ENCODE assay signal across 14 mouse cellular contexts in the genomic region with DNA sequence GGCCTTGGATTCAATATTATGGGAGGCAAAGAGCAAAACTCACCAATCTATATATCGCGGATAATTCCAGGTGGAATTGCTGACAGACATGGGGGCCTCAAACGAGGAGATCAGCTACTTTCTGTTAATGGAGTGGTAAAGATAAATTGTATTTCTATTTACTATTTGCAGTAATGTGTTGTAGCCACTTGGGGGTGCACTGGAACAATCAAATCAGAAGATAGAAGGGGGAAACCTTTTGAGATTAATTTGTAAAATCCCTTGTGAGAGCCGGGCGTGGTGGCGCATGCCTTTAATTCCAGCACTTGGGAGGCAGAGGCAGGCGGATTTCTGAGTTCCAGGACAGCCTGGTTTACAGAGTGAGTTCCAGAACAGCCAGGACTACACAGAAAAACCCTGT. TPM values are rescaled to one million over a fixed set of nuclear protein-coding genes. Genes with fewer than 3 reads are reported as not detected.
A peak's percentile ranks its signal among the peaks of the same experiment; 100 is the strongest.
DNase-seq lines count a peak whose midpoint lies in the region; ATAC-seq and TF ChIP-seq lines count a peak whose summit lies in the region.
"Had no signal": no experiment of that assay in that cellular context is flagged by ENCODE, and none has a peak within 500 bp of the region (broad histone marks: within the 10 kb centered on the region; RNA-seq: fewer than 3 reads in every experiment).

No protein-coding gene starts in this region.

- H3K79me2 ChIP-seq in MEL (ENCODE audit: control insufficient read depth, insufficient read depth, low read length, poor library complexity): peaks cover 18% of the 10 kb centered on the region

- H3K4me1 ChIP-seq in MEL (ENCODE audit: control insufficient read depth in 1 of 2, insufficient read depth in 2 of 2, low read length in 2 of 2): peaks cover 5 to 7% of the 10 kb centered on the region in 2 experiments; a peak in 3 of 4 replicates

- ATAC-seq in megakaryocyte-erythroid progenitor cell, adult 5-6 weeks (replicated peaks; ENCODE audit: low FRiP score, low TSS enrichment, poor library complexity, severe bottlenecking): peak; percentile 74
- ATAC-seq: midbrain, embryonic 15.5 days had no signal

- H3K36me3 ChIP-seq in MEL (ENCODE audit: control insufficient read depth in 1 of 2, insufficient read depth in 2 of 2, low read length in 2 of 2): peaks cover 16 to 18% of the 10 kb centered on the region in 2 experiments

- DNase-seq in layer of hippocampus, adult 2 months (ENCODE audit: low spot score in 2 of 2): no peak
- no peak for DNase-seq in layer of hippocampus, adult 8-10 months (ENCODE audit: low spot score in 2 of 2)
- DNase-seq in B cell, adult 2 months: peak; percentile 30 to 39
- peak; percentile 50 for DNase-seq in MEL (ENCODE audit: low read depth, low spot score)
- DNase-seq in cerebellum, adult 8-10 months: no peak
- DNase-seq in right cerebral cortex, postnatal 25 days: no peak
- no peak for DNase-seq in gastrocnemius, adult 18-20 months (ENCODE audit: low spot score)
- DNase-seq: cerebellum, adult 9-10 months; kidney, postnatal 14 days had no signal

- H3K9me3 ChIP-seq in MEL (replicated peaks; ENCODE audit: insufficient read depth, low read length): no peaks in the 10 kb centered on the region
- H3K9me3 ChIP-seq: embryonic facial prominence, embryonic 13.5 days; liver, embryonic 15.5 days; midbrain, embryonic 15.5 days had no signal

- no peak for TF ChIP-seq POLR2A in MEL (IDR thresholded peaks at IDR 0.05; ENCODE audit: control insufficient read depth in 1 of 2, insufficient read depth in 1 of 2, low read depth in 1 of 2, low read length in 2 of 2, poor library complexity in 1 of 2)

- no peak overlapping the region for H3K27ac ChIP-seq in layer of hippocampus, adult 2 months
- no peak overlapping the region for H3K27ac ChIP-seq in MEL (ENCODE audit: control insufficient read depth, low read depth, low read length)
- H3K27ac ChIP-seq: embryonic facial prominence, embryonic 13.5 days; hindbrain, embryonic 14.5 days; liver, embryonic 15.5 days; midbrain, embryonic 15.5 days had no signal

- TF ChIP-seq CTCF in layer of hippocampus, adult 2 months (conservative IDR thresholded peaks at IDR 0.05): peak; percentile 75
- TF ChIP-seq CTCF in MEL (IDR thresholded peaks at IDR 0.05 in 2 of 3, conservative IDR thresholded peaks at IDR 0.05 in 1 of 3; ENCODE audit: control insufficient read depth in 1 of 3, insufficient read depth in 1 of 3, low read depth in 2 of 3, low read length in 3 of 3, poor library complexity in 1 of 3, severe bottlenecking in 1 of 3): peak in 2 of 3 experiments; percentile 28 to 51; a peak in 3 of 6 replicates

- TF ChIP-seq EP300 in MEL (IDR thresholded peaks at IDR 0.05; ENCODE audit: low read depth in 1 of 2, low read length in 2 of 2): no peak

- H3K9ac ChIP-seq in MEL (ENCODE audit: control insufficient read depth, low read depth, low read length, poor library complexity, severe bottlenecking): no peak overlapping the region
- H3K9ac ChIP-seq: embryonic facial prominence, embryonic 13.5 days; hindbrain, embryonic 14.5 days; liver, embryonic 15.5 days; midbrain, embryonic 15.5 days had no signal

- H3K27me3 ChIP-seq in MEL (ENCODE audit: control insufficient read depth in 1 of 2, insufficient read depth in 2 of 2, low read length in 2 of 2): no peaks in the 10 kb centered on the region
- H3K27me3 ChIP-seq: embryonic facial prominence, embryonic 13.5 days; liver, embryonic 15.5 days; midbrain, embryonic 15.5 days had no signal

- peak; percentile 8 for TF ChIP-seq RAD21 in MEL (IDR thresholded peaks at IDR 0.05; ENCODE audit: low read depth, low read length)

- H3K4me3 ChIP-seq in layer of hippocampus, adult 2 months: no peak overlapping the region
- H3K4me3 ChIP-seq in MEL (ENCODE audit: control insufficient read depth in 1 of 2, insufficient read depth in 1 of 2, low read depth in 2 of 2, low read length in 2 of 2): no peak overlapping the region
- H3K4me3 ChIP-seq: embryonic facial prominence, embryonic 13.5 days; liver, embryonic 15.5 days; midbrain, embryonic 15.5 days had no signal

TF ChIP-seq in MEL, 35 proteins besides CTCF, POLR2A, EP300 and RAD21:
- TF ChIP-seq SMC3 (IDR thresholded peaks at IDR 0.05; ENCODE audit: low read depth, low read length) (peak; percentile 37), CHD2 (IDR thresholded peaks at IDR 0.05; ENCODE audit: low read length) (no peak), GATA1 (IDR thresholded peaks at IDR 0.05; ENCODE audit: low read depth, low read length) (no peak), NELFE (IDR thresholded peaks at IDR 0.05; ENCODE audit: low read depth, low read length) (no peak), BHLHE40 (IDR thresholded peaks at IDR 0.05; ENCODE audit: borderline replicate concordance, low read depth, low read length) (no peak), ZNF384 (IDR thresholded peaks at IDR 0.05; ENCODE audit: low read depth, low read length) (no peak)

RNA-seq across cellular contexts. Expression of gene Lin7c, which starts 5.7 kb away (rescaled TPM):
- 100 to 1,000 TPM; 124 to 126 TPM for total RNA-seq in layer of hippocampus, adult 2 months (2021)
- total RNA-seq in layer of hippocampus, adult 8-10 months (2022): 100 to 1,000 TPM in 2 of 4 experiments, 10 to 100 TPM in 2; 96.1 to 116 (median 102) TPM
- 35.2 and 45.0 TPM in 2 replicates for total RNA-seq in MEL (2012; rRNA removed)
- polyA plus RNA-seq in MEL (2012; ENCODE audit: insufficient read depth in 1 of 2, insufficient read length in 2 of 2, low read depth in 1 of 2, low replicate concordance in 2 of 2, missing spikeins in 1 of 2): 10 to 100 TPM in 1 of 2 experiments, not detected in 1; 46.8 TPM
- 31.5 and 32.5 TPM in 2 replicates for total RNA-seq in megakaryocyte-erythroid progenitor cell, adult 5-6 weeks (2014; fragmentation: Nextera tagmentation)
- 78.9 and 133 TPM in 2 replicates for total RNA-seq in megakaryocyte-erythroid progenitor cell, adult 5-6 weeks (2017)
- 10 to 100 TPM; 26.8 to 32.2 TPM for total RNA-seq in gastrocnemius, adult 18-20 months (2021)

RNA-seq across cellular contexts. Expression of gene Lgr4, which starts 21.1 kb away (rescaled TPM):
- 10 to 100 TPM; 28.4 to 29.6 TPM for total RNA-seq in layer of hippocampus, adult 2 months (2021)
- total RNA-seq in layer of hippocampus, adult 8-10 months (2022): 10 to 100 TPM; 24.2 to 33.3 (median 29.2) TPM
- total RNA-seq in MEL (2012; rRNA removed): 4.3 TPM in 2 replicates
- 1 to 10 TPM in 1 of 2 experiments, not detected in 1; 4.5 TPM for polyA plus RNA-seq in MEL (2012; ENCODE audit: insufficient read depth in 1 of 2, insufficient read length in 2 of 2, low read depth in 1 of 2, low replicate concordance in 2 of 2, missing spikeins in 1 of 2)
- 0.67 and 1.4 TPM in 2 replicates for total RNA-seq in megakaryocyte-erythroid progenitor cell, adult 5-6 weeks (2014; fragmentation: Nextera tagmentation)
- total RNA-seq in megakaryocyte-erythroid progenitor cell, adult 5-6 weeks (2017): 1.3 and 1.6 TPM in 2 replicates
- total RNA-seq in gastrocnemius, adult 18-20 months (2021): 10 to 100 TPM; 24.5 to 28.7 TPM

Comparison
In these comparisons a context has a peak if more than half of its experiments do, and no peak if none do; other contexts are left out.
1. DNase-seq: peak in B cell, adult 2 months (2 of 2) and MEL (single experiment); none in layer of hippocampus, adult 2 months (0 of 2), layer of hippocampus, adult 8-10 months (0 of 2), cerebellum, adult 8-10 months (single experiment), right cerebral cortex, postnatal 25 days (single experiment) and gastrocnemius, adult 18-20 months (single experiment).